ENCODE assay signal across 8 mouse cellular contexts in the genomic region with DNA sequence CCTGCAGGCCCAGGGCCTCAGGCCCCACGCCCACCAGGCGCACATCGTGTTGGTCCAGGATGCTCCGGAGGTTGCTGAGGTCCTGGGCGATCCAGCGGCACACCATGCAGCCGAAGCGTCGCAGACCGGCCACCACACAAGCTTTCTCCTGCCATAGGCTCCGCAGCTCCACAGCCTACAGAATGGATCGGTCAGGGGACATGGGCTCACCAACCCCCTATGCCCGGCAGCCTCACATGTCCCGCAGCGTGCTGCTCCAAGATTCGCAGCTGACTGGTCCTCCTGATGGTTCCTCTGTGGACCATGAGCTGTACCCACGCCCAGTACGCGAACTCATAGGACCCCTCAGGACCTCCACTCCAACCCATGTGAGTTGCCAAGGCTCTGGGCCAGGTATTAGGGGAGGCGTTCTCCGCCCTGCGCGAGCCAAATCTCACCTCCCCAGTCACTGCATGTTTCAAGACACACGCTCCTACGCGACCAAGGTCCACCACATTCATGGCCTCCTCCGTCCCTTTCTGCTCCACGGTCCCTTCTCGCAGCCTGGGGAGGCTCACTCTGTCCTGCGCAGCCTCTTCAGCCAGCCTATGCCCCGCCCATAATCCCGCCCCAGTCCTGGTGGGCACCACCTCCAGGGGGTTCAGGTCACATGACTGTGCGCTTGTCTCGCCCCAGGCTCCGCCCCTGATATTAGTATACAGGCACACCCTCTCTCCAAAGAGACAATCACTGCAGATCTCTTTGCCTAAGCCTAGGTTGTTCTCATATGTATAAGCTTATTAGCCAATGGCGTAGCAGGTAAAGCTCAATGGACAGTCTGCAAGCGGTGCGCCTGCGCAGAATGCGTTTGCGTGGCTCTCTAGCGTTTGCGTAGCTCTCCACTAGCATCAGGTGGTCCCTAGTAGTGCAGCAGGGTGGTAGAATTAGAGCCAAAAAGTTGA. TPM values are rescaled to one million over a fixed set of nuclear protein-coding genes. Genes with fewer than 3 reads are reported as not detected.
DNase-seq lines count a peak whose midpoint lies in the region; ATAC-seq and TF ChIP-seq lines count a peak whose summit lies in the region.

A gene (minus strand): TSS at position 630 of the 941 bp plus-strand sequence.

- H3K4me2 ChIP-seq in CH12.LX (ENCODE audit: insufficient read depth, low read depth, poor library complexity, severe bottlenecking): peak within 1 kb of the TSS; percentile 22
- peak within 1 kb of the TSS; percentile 91 for H3K4me2 ChIP-seq in heart, embryonic 14.5 days (ENCODE audit: low read length)
- peak within 1 kb of the TSS; percentile 79 for H3K4me2 ChIP-seq in liver, embryonic 13.5 days

- no peak for TF ChIP-seq EP300 in CH12.LX (IDR thresholded peaks at IDR 0.05; ENCODE audit: low read length)

- peaks cover 11% of the 10 kb centered on the region for H3K9me3 ChIP-seq in CH12.LX (replicated peaks; ENCODE audit: low read length)
- peaks cover 3% of the 10 kb centered on the region; the same call in 1 of the 2 replicates for H3K9me3 ChIP-seq in forebrain, embryonic 10.5 days
- no peaks in the 10 kb centered on the region for H3K9me3 ChIP-seq in heart, embryonic 14.5 days (ENCODE audit: control insufficient read depth, low read length)
- no peaks in the 10 kb centered on the region for H3K9me3 ChIP-seq in liver, embryonic 13.5 days (replicated peaks)

- no peak for TF ChIP-seq CTCF in CH12.LX (conservative IDR thresholded peaks at IDR 0.05 in 1 of 2, IDR thresholded peaks at IDR 0.05 in 1 of 2; ENCODE audit: low read depth in 2 of 2, low read length in 2 of 2)
- TF ChIP-seq CTCF in testis, adult 2 months (IDR thresholded peaks at IDR 0.05; ENCODE audit: control insufficient read depth, insufficient read depth, insufficient replicate concordance, low read depth, low read length): no peak

- peak; percentile 94 for ATAC-seq in heart, embryonic 14.5 days (ENCODE audit: insufficient number of reproducible peaks, insufficient read depth, low FRiP score, low read depth)
- peak; percentile 92 for ATAC-seq in liver, embryonic 13.5 days (ENCODE audit: low read depth)

- in situ Hi-C loops in CH12.LX (cut with MboI; ENCODE audit: low pct_ligation_motif_present, low pct_unique_long_range_greater_than_20kb, low sequenced_read_pairs): no loop called here

- TF ChIP-seq POLR2A in CH12.LX (IDR thresholded peaks at IDR 0.05; ENCODE audit: low read depth, low read length): peak; percentile 75
- TF ChIP-seq POLR2A in testis, adult 2 months (IDR thresholded peaks at IDR 0.05; ENCODE audit: control insufficient read depth, low read depth, low read length): peak; percentile 55; the same call in 1 of the 2 replicates

- dilution Hi-C loops in CH12.LX (cut with MboI; ENCODE audit: extremely low pct_ligation_motif_present, extremely low pct_unique_long_range_greater_than_20kb, low sequenced_read_pairs): loop anchor here (25.0 kb wide), 1 partner anchor 139 kb away; no protein-coding TSS in a partner anchor

- peaks cover 1% of the 10 kb centered on the region for H3K27me3 ChIP-seq in CH12.LX (replicated peaks)
- H3K27me3 ChIP-seq in forebrain, embryonic 10.5 days (ENCODE audit: poor library complexity, severe bottlenecking): peaks cover 27% of the 10 kb centered on the region
- peaks cover 3% of the 10 kb centered on the region for H3K27me3 ChIP-seq in heart, embryonic 14.5 days (ENCODE audit: control insufficient read depth, insufficient read depth, low read length)
- H3K27me3 ChIP-seq in liver, embryonic 13.5 days: peaks cover 57% of the 10 kb centered on the region
- H3K27me3 ChIP-seq in testis, adult 2 months (ENCODE audit: control insufficient read depth, insufficient read depth, low read length): no peaks in the 10 kb centered on the region

- no peaks in the 10 kb centered on the region for H3K36me3 ChIP-seq in CH12.LX (replicated peaks in 1 of 2; ENCODE audit: control insufficient read depth in 1 of 2, insufficient read depth in 1 of 2, low read length in 1 of 2)
- H3K36me3 ChIP-seq in forebrain, embryonic 10.5 days (replicated peaks): no peaks in the 10 kb centered on the region
- H3K36me3 ChIP-seq in heart, embryonic 14.5 days (ENCODE audit: control insufficient read depth, insufficient read depth, low read length): no peaks in the 10 kb centered on the region
- no peaks in the 10 kb centered on the region for H3K36me3 ChIP-seq in liver, embryonic 13.5 days
- H3K36me3 ChIP-seq in testis, adult 2 months (ENCODE audit: control insufficient read depth, insufficient read depth, low read length): no peaks in the 10 kb centered on the region

- peak; percentile 77 for DNase-seq in CH12.LX (ENCODE audit: extremely low read depth)
- peak; percentile 86 for DNase-seq in c-Kit-positive CD71-positive TER-119-negative erythroid progenitor cells, embryonic 14.5 days (ENCODE audit: low read depth)
- peak; percentile 90 for DNase-seq in forebrain, embryonic 10.5 days (ENCODE audit: extremely low spot score, low spot score)
- peak; percentile 88 for DNase-seq in kidney, postnatal 10 days
- peak; percentile 86 for DNase-seq in liver, embryonic 13.5 days
- peak; percentile 90 for DNase-seq in neural tube, embryonic 10.5 days (ENCODE audit: extremely low spot score, low spot score)

- peak within 1 kb of the TSS; percentile 39 for H3K9ac ChIP-seq in CH12.LX (ENCODE audit: insufficient read depth, low read depth)
- peak within 1 kb of the TSS; percentile 75 for H3K9ac ChIP-seq in heart, embryonic 14.5 days (ENCODE audit: low read length)
- H3K9ac ChIP-seq in liver, embryonic 13.5 days: peak within 1 kb of the TSS; percentile 64

- TF ChIP-seq RAD21 in CH12.LX (IDR thresholded peaks at IDR 0.05; ENCODE audit: low read depth, low read length): no peak

- no peak within 1 kb of the TSS for H3K27ac ChIP-seq in CH12.LX (ENCODE audit: insufficient read depth, low read depth)
- H3K27ac ChIP-seq in forebrain, embryonic 10.5 days: peak within 1 kb of the TSS; percentile 81
- H3K27ac ChIP-seq in heart, embryonic 14.5 days (replicated peaks in 1 of 2; ENCODE audit: control insufficient read depth in 1 of 2, insufficient read depth in 1 of 2, low read depth in 2 of 2, low read length in 2 of 2): peak within 1 kb of the TSS; percentile 12 to 46; a peak in 3 of 4 replicates
- no peak within 1 kb of the TSS for H3K27ac ChIP-seq in liver, embryonic 13.5 days
- H3K27ac ChIP-seq in testis, adult 2 months (ENCODE audit: control insufficient read depth, insufficient read depth, low read depth, low read length): no peak within 1 kb of the TSS

- peak within 1 kb of the TSS; percentile 37 to 62 (median 54) for H3K4me3 ChIP-seq in CH12.LX (replicated peaks in 1 of 3; ENCODE audit: low read depth in 2 of 3, low read length in 2 of 3, poor library complexity in 1 of 3)
- H3K4me3 ChIP-seq in forebrain, embryonic 10.5 days: peak within 1 kb of the TSS; percentile 68
- H3K4me3 ChIP-seq in heart, embryonic 14.5 days (ENCODE audit: control insufficient read depth in 1 of 2, insufficient read depth in 1 of 2, low read depth in 1 of 2, low read length in 2 of 2): peak within 1 kb of the TSS; percentile 47 to 53
- H3K4me3 ChIP-seq in liver, embryonic 13.5 days (replicated peaks): peak within 1 kb of the TSS; percentile 55
- H3K4me3 ChIP-seq in testis, adult 2 months (ENCODE audit: control insufficient read depth, low read depth, low read length): peak within 1 kb of the TSS; percentile 62

- 4% methylated on average over 43 of the region's 43 CpGs for WGBS in forebrain, embryonic 10.5 days
- 3% methylated on average over 43 of the region's 43 CpGs for WGBS in heart, embryonic 14.5 days
- WGBS in liver, embryonic 13.5 days (ENCODE audit: insufficient replicate concordance): 8% methylated on average over 43 of the region's 43 CpGs

- H3K79me2 ChIP-seq in CH12.LX (replicated peaks; ENCODE audit: control insufficient read depth, extremely low read depth, insufficient read depth, poor library complexity, severe bottlenecking): no peaks in the 10 kb centered on the region

- peaks cover 22 to 26% of the 10 kb centered on the region in 2 experiments for H3K4me1 ChIP-seq in CH12.LX (ENCODE audit: control insufficient read depth in 1 of 2, insufficient read depth in 2 of 2)
- H3K4me1 ChIP-seq in forebrain, embryonic 10.5 days: peaks cover 32% of the 10 kb centered on the region
- H3K4me1 ChIP-seq in heart, embryonic 14.5 days (ENCODE audit: control insufficient read depth in 2 of 2, insufficient read depth in 2 of 2, low read length in 2 of 2): peaks cover 11 to 12% of the 10 kb centered on the region in 2 experiments; a peak in 3 of 4 replicates
- peaks cover 32% of the 10 kb centered on the region for H3K4me1 ChIP-seq in liver, embryonic 13.5 days (replicated peaks)
- H3K4me1 ChIP-seq in testis, adult 2 months (ENCODE audit: control insufficient read depth, insufficient read depth, low read length): peaks cover 4% of the 10 kb centered on the region

TF ChIP-seq in CH12.LX, 34 proteins besides CTCF, POLR2A, EP300 and RAD21 (continues in another document):
- peak; percentile 66; the same call in 1 of the 2 replicates for TF ChIP-seq TBP (conservative IDR thresholded peaks at IDR 0.05; ENCODE audit: low read depth, low read length)
- peak; percentile 16; the same call in 1 of the 2 replicates for TF ChIP-seq HCFC1 (IDR thresholded peaks at IDR 0.05; ENCODE audit: low read depth, low read length)
- TF ChIP-seq PAX5 (IDR thresholded peaks at IDR 0.05; ENCODE audit: low read length): no peak
- peak; percentile 89 for TF ChIP-seq NRF1 (IDR thresholded peaks at IDR 0.05; ENCODE audit: low read depth, low read length)
- no peak for TF ChIP-seq JUN (IDR thresholded peaks at IDR 0.05; ENCODE audit: insufficient read depth, low read depth, low read length)
- no peak for TF ChIP-seq ELF1 (IDR thresholded peaks at IDR 0.05; ENCODE audit: low read depth, low read length)
- TF ChIP-seq POLR2AphosphoS2 (IDR thresholded peaks at IDR 0.05; ENCODE audit: low read depth, low read length): no peak
- peak; percentile 62 for TF ChIP-seq NELFE (IDR thresholded peaks at IDR 0.05; ENCODE audit: low read depth, low read length)
- TF ChIP-seq USF2 (conservative IDR thresholded peaks at IDR 0.05; ENCODE audit: low read depth, low read length): peak; percentile 85
- TF ChIP-seq CHD1 (IDR thresholded peaks at IDR 0.05; ENCODE audit: low read depth, low read length): no peak
- TF ChIP-seq TCF12 (IDR thresholded peaks at IDR 0.05; ENCODE audit: low read depth, low read length): 0 out of 2 replicates have a peak, but pooled peaks have one; percentile 47
- TF ChIP-seq USF1 (IDR thresholded peaks at IDR 0.05; ENCODE audit: low read depth, low read length): peak; percentile 90

RNA-seq across cellular contexts. Expression of the gene that starts here (rescaled TPM):
- total RNA-seq in CH12.LX (2012; rRNA removed): 28.3 and 49.8 TPM in 2 replicates
- total RNA-seq in CH12.LX (2014; rRNA removed): 6.1 and 7.5 TPM in 2 replicates
- 5.5 and 7.0 TPM in 2 replicates for polyA plus RNA-seq in CH12.LX (2012; ENCODE audit: insufficient read length, low read depth)
- polyA plus RNA-seq in forebrain, embryonic 10.5 days (2016; fragmentation: Nextera tagmentation; extraction: Ambion mirVana): 36.1 and 36.3 TPM in 2 replicates
- 52.1 and 56.8 TPM in 2 replicates for polyA plus RNA-seq in heart, embryonic 14.5 days (2014; fragmentation: Nextera tagmentation; extraction: Ambion mirVana)
- polyA plus RNA-seq in liver, embryonic 13.5 days (2015; fragmentation: Nextera tagmentation; extraction: Ambion mirVana): 9.0 and 9.2 TPM in 2 replicates
- polyA plus RNA-seq in testis, adult 2 months (2012; rRNA removed): 1.6 and 1.7 TPM in 2 replicates

Comparison
In these comparisons a context has a peak if more than half of its experiments do, and no peak if none do; other contexts are left out.
1. H3K27ac ChIP-seq: peak in forebrain, embryonic 10.5 days (single experiment) and heart, embryonic 14.5 days (2 of 2); none in CH12.LX (single experiment), liver, embryonic 13.5 days (single experiment) and testis, adult 2 months (single experiment).
2. H3K4me2 ChIP-seq: peak in every context shown above with its lines; median percentile 91 in heart, embryonic 14.5 days; 79 in liver, embryonic 13.5 days; 22 in CH12.LX.
3. Peak in every context shown above with its lines, with median percentiles within 50 percentile points of each other: DNase-seq, H3K4me3 ChIP-seq and H3K9ac ChIP-seq.